Mouse (Mus musculus) cerebral cortex, adult 2 months (tissue): ENCODE measurements around the gene A930033H14Rik.

ENCODE experiments used
- WGBS: fragments of 180-500 bp; shearing (Covaris S2); methylation state at CpG from one replicate; pipeline ENCODE4 v1.1.7; 2018; 5-methylcytosine and 5-hydroxymethylcytosine counted together

The A930033H14Rik gene

DNA sequence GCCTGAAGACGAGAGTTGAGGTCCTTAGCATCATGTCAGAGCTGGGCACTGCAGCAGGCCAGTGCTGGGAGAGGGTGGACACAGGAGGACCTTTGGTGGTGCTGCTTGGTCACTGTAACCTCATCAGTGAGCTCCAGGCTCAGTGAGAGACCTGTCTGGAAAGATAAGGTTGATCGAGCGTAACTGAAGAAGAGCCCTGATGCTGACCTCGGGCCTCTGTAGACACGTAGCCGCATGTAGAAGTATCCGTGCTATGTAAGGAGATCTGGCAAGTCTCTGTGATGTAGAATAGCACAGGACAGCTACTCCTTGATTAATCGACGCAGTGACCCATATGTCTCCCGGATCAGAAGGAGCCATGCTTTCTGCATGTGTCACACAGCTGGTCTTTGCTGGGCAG, 19.2 kb downstream of the A930033H14Rik start:
- WGBS = 97% methylated on average over 10 of the region's 10 CpGs

DNA sequence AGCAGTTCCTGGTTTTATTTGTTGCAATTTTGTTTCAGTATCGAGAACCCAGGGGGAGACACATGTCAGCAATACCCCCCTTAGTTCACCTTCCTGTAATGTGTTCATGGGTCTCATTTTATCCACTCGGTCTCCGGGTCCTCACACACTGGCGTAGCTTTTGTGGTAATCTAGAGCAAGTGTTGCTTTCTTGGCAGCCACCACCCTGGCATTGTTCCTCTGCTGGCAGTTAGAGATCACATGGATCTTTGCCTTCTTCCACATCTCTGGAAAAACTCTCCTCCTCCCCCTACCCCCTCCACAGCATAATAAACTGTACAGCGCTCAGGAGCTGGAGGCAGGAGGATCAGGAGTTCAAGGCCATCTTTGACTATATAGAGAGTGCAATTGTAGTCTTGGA, 20.6 kb downstream of the A930033H14Rik start:
- WGBS = 59% methylated on average over 5 of the region's 5 CpGs

DNA sequence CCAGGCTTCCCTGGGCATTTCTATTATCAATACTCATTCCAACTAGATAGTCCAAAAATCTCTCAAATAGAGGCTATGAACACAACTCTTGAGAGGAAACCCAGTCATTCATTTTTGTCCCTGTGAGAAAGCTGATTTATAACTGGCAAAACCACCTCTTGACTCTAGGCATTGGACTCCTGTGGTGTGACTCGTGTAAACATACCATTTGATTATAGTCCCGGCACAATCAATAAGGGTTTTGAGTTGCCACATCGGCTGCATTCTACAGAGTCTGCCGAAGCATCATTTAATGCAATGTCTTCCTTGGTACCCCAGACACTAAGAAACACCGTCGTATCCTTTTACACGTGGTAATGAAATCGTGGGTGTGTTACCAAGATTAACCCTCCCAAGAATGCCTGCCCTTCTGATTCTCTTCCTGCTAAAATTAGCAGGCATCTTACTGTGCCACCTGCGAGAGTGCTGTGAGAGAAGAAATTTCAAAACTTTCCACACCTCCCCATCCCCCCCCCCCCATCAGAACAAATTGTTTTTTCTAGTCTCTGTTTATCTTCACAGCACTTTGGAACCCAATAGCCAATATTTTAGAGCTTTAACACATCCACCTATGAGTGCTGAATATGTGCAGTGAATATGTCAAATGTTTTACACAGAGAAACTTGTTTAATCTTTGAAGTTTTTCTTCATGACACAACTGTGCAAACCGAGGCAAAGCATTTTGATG, 22.3 kb downstream of the A930033H14Rik start:
- WGBS = 73% methylated on average over 10 of the region's 10 CpGs

DNA sequence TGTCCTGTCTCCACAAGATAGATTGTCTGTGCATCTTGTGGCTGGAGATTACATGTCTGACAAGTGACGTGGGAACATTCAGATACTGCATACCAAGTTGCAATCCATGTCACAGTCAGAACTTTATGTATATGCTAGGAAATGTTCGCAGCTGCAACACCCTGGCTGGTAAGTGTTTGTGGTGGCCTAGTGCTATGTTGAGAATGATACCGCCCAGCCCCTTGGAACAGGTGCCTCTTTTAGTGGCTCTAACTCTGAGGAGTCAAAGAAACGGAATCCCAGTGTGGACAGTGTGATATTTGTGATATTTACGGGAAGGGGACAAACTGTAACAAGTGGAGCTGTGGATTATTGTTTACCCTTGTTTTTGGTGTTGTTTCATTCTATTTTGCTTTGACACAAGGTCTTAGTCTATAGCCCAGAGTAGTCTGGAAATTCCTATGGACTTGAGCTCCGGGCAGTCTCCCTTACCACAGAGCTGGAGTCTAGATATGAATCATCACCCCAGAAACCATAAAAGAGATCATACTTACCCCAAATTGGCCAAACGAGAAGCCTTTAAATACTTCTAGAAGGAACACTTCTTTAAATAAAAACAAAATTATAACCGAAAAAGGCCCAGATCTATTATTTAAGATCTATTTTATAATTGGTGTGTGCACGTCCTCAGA, 25.0 kb downstream of the A930033H14Rik start:
- 84% methylated on average over 9 of the region's 9 CpGs for WGBS

DNA sequence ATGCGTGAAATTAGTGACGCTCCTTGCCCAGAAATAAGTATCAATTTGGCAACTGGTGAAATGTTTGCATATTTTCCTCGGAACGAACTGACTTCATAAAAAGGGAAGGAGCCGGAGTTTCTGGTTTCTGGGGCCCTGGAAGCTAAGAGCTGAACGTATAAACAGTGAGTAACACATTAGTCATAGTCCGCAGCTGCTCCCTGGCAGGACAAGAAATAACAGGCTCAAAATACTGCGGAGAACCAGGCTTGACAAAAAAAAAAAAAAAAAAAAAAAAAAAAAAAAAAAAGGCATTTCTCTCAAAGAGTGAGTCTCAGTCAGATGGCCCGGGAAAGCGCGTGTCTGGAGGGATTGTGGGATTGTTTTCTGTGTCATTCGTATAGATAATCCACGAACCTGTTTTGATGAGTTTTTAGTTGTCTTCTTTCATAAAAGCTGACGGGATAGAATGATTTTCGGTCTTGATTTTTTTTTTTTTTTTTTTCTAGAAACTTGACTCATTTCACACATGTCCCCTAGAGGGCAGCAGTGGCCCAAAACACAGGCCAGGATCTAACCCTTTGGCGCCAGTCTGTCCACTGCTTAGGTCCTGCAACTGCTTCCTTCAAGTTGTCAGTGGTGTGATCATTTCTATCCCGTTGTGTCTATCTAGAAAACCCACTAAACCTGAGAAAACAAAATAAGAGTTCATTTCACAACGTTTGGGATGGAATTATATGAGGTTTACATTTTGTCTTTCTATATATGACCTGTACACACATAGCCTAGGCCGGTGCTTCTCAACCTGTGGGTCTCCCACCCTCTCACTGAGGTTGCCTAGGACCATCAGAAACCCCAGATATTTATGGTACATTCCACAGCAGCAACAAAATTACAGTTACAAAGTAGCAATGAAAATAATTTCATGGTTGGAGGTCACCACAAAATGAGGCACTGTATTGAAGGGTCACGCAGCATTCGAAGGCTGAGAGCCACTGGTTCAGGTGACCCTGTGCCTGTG, 26.7 kb downstream of the A930033H14Rik start:
- WGBS = 15% methylated on average over 21 of the region's 21 CpGs

DNA sequence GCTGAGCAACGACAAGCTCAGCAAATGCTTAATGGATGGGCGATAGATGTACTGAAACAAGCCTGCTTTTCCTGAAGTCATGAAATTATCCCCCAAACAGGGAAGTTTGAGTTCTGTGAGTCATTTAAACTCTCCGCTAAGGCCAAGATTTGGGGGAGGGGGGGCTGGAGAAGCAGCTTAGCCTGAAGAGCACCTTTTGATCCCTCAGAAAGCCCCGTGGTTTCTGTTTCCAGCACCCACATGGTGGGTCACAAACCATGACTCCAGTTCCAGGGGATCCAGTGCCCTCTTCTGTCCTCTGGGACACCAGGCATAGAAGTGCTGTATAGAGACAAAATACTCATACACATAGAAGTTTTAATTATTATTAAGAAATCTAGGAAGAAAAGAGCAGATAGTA, 27.5 kb downstream of the A930033H14Rik start:
- WGBS = 69% methylated on average over 4 of the region's 4 CpGs

DNA sequence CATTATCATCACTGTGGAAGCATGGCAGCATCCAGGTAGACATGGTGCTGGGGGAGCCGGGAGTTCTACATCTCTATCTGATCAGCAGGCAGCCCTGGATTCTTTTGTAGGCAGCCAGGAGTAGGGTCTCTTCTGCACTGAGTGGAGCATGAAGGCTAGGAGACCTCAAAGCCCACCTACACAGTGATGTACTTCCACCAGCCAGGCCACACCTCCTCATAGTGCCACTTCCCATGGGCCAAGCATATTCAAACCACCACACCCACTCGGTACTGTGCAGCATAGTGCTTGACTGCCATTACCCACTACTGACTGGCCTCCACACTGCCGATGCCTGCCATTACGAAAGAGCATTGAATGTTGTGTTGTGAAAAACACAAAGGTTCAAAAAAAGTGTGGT, 28.0 kb downstream of the A930033H14Rik start:
- WGBS = 91% methylated on average over 4 of the region's 4 CpGs

DNA sequence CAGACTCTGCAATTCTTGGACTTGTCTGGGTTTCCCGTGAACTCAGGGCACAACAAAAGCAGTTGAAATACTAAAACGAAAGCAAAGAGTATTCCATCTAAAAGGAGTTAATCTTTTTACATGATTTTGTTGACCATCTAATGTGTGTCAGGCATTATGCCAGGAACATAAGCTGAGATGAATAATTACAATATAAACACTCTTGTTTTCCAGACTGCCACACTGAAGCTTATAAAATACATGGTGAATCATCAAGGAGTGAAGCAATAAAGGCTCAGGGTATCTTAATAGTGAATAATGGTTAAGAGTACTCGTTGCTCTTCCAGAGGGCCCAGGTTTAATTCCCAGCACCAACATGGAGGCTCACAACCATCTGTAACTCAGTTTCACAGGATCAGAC, 31.9 kb downstream of the A930033H14Rik start:
- 81% methylated on average over 3 of the region's 3 CpGs for WGBS

DNA sequence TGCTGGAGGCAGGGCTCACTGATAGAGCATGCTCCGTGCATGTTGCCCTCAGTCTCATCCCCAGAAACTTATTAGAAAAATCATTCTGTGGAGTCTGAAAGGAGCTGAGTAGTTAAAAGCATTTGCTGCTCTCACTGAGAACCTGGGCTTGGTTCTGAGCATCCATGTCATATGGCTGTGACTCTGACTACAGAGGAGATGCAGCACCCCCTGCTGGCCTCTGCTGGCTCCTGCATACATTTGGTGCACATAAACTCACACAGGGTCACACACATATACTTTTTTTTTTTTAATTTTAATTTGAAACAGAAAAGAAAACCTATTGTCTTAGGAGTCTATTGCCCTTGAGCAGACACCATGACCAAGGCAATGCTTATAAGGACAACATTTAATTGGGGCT, 33.6 kb downstream of the A930033H14Rik start:
- WGBS = 97% methylated on average over 1 of the region's 1 CpGs

DNA sequence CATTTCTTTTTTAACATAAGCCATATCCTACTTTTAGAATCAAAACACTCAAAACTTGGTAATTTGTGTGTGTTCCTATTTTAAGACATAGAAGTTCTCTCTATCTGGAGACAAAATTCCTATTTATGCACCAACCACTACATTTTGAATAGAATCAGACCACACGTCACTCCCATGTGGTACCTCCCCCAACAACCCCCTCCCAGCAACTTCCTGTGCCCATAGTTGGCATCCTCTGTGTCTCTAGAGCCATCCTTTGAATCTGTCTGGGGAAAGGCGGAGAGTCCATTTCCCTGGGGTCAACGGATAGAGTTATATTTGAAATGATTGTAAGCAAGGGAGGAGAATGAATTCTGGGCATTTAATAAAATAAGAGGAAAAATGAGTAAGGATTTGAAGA, 36.8 kb downstream of the A930033H14Rik start:
- 55% methylated on average over 3 of the region's 3 CpGs for WGBS

DNA sequence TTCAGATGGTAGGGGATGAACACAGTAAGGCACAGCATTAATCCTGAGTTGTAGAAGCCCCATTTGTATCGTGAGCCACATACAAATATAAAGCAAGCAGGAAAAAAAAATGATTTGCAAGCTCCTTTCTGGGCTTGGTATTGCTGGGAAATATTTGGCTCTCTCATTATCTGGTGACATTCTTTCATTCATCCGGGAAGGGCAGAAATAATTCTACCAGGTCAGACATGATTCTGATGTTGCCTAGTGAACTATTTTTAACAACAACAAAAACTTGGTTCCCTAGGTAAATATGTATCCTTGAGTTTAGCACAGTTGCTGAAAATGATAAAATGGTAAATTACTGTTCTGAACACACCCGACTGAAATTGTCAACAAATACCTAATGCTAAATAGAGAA, 40.5 kb downstream of the A930033H14Rik start:
- 74% methylated on average over 3 of the region's 3 CpGs for WGBS

DNA sequence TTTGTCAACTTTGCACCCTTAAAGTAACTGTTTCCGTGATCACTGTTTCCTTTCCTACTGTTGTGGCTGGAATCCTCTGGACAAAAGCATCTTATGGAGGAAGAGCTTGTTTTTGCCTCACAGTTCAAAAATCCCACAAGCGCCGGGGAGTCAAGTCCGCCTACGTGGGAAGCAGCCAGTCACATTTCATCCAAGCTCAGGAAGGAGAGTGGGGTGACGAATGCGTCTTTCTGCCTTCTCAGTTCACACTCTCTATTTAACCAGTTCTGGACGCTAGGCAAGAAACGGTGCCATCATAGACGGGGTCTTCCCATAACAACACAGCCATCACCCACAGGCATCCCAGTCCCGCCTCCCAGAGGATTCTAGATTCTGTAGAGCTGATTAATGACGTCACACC, 46.4 kb downstream of the A930033H14Rik start:
- WGBS = 49% methylated on average over 12 of the region's 12 CpGs

DNA sequence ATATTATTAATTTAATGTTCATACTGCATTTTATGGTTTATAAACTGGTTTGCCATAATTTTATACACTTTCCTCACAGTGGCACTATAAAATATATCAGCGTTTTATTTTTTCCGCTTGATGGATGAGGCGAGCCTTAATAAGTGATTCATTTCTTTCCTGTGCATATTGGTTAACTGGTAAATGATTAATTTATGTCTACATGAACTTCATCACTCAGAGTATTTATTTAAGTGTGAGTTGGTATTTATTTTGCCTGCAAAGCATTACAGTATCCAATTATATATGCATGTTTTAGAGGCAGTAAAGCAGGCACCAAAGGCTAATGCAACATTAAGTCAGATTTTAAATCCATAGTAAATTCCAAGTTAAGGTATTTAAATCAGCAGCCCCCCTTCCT, 47.1 kb downstream of the A930033H14Rik start:
- WGBS = 93% methylated on average over 3 of the region's 3 CpGs

DNA sequence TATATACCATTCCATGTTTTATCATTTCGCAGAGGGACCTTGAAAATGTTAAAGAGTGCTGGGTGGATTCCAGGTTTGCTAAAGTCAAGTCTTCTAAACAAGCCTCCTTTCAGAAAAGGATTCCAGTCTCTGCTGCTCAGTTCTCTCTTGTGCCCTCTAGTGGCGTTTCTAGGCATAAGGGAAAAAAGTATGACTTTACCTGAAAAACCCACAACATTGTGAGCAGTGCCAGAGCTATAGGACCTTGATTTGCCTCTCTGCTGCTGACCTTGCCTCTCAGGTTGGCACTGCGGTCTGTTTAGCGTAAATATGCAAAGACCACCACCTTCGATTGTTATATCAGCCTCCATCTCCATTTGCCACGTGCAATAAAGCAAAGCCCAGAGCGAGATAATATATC, 47.8 kb downstream of the A930033H14Rik start:
- WGBS = 62% methylated on average over 7 of the region's 7 CpGs

DNA sequence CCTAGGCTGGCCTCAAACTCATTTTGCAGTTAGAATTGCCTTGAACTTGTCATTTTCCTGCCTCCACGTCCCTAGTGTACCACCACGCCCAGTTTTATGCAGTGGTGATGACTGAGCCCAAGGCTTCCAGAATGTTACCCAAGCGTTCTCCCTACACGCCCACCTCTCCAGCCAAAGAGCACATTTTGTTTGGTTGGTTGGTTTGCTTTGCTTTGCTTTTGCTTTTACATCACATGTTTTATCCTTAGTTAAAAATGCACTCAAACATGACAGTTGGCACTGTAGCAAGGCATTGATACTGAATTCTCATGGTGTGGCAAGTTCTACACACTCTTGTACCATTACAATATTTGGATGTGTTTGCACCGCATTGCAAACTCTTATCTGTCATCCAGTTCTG, 49.7 kb downstream of the A930033H14Rik start:
- 70% methylated on average over 5 of the region's 5 CpGs for WGBS

DNA sequence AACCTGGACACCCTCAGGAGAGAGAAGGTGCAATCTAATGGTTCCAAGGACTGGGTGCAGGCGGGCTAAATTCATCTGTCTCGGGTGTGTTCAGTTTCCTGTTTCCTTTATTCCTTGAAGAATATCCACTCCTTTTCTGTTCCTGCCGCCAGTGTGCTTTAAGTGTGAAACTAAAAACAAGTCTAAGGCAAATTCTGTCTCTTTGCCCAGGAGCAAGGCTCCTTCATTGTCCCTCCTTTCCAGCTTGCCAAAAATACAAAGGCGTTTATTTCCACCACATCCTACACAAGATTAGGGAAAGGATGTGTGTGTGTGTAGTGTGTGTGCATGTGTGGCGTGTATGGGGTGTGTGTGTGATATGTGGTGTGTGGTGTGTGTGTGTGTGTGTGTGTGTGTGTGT, 50.3 kb downstream of the A930033H14Rik start:
- WGBS = 23% methylated on average over 5 of the region's 5 CpGs

DNA sequence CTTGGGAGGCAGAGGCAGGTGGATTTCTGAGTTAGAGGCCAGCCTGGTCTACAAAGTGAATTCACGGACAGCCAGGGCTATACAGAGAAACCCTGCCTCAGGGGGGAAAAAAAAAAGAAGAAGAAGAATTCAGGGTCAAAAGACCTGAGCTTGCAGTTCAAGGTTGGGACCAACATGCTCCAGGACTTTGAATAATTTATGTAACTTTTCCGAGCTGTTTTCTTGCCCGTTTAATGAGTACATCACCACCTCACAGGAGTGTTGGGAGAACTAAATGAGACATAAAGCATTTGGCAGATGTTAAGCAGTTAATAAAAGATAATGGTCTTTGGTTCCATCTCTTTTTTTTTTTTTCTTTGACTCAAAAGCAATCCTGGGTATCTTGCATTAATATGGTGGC, 51.4 kb downstream of the A930033H14Rik start:
- 88% methylated on average over 3 of the region's 3 CpGs for WGBS

DNA sequence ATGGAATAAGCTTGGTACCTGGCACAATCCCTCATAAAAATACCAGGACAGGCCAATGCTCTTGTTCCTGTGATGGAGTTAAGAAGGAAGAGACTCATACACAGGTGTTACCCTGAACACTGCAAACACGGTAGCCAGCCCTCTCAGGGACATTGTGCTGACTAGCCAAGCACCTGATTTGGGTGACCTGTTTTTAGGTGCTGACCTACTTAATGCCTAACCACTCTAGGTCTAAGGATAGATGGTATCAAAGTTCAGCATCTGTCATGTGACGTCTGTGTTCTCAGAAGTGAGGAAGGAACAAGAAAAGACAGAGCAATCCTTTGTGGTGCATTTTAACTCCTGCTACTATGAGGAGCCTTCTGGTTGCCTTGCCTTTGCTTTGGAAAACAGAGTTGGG, 52.0 kb downstream of the A930033H14Rik start:
- WGBS = 90% methylated on average over 2 of the region's 2 CpGs
